Mouse (Mus musculus) heart, postnatal 0 days (tissue): ENCODE data around the gene Txnl4b. TPM values are rescaled to one million over a fixed set of nuclear protein-coding genes. Genes with fewer than 3 reads are reported as not detected.
A peak's percentile ranks its signal among the peaks of the same experiment; 100 is the strongest.

Experiments
- ATAC-seq: fragments of 200-750 bp; cut with Nextera tagmentation; 2 replicates; pipeline ENCODE4 v1.8.0; 2017; ENCODE audit warnings: low read depth, moderate number of reproducible peaks, moderate library complexity; ENCODE audit not compliant: insufficient read depth
- DNase-seq: peaks from one replicate; pipeline ENCODE4 v3.0.0-alpha.2; 2016; ENCODE audit warnings: low spot score
- H3K27ac ChIP-seq: fragments of 300-500 bp; sonication (generic); 2 replicates; pipeline ENCODE4 v1.5.1; 2014; ENCODE audit warnings: low read depth, mild to moderate bottlenecking
- H3K27me3 ChIP-seq: fragments of 300-500 bp; sonication (generic); 2 replicates; pipeline ENCODE4 v1.6.1; 2014; ENCODE audit warnings: low read length, mixed read lengths; ENCODE audit not compliant: control insufficient read depth, insufficient read depth
- H3K36me3 ChIP-seq: fragments of 300-500 bp; sonication (generic); replicated peaks from 2 replicates; pipeline ENCODE4 v1.6.1; 2014; ENCODE audit warnings: low read length, mixed read lengths; ENCODE audit not compliant: control insufficient read depth, insufficient read depth
- H3K4me1 ChIP-seq: fragments of 300-500 bp; sonication (generic); 2 replicates; pipeline ENCODE4 v1.6.1; 2014; ENCODE audit warnings: antibody characterized with exemption; ENCODE audit not compliant: control insufficient read depth, insufficient read depth
- H3K4me2 ChIP-seq: fragments of 300-500 bp; sonication (generic); 2 replicates; pipeline ENCODE4 v1.6.1; 2014; ENCODE audit warnings: low read depth, mild to moderate bottlenecking, low read length, moderate library complexity
- H3K4me3 ChIP-seq: fragments of 300-500 bp; sonication (generic); 2 replicates; pipeline ENCODE4 v1.5.1; 2014; ENCODE audit warnings: low read depth, low read length
- H3K9ac ChIP-seq: fragments of 300-500 bp; sonication (generic); replicated peaks from 2 replicates; pipeline ENCODE4 v1.6.1; 2014; ENCODE audit warnings: low read depth, low read length, mixed read lengths
- H3K9me3 ChIP-seq: fragments of 300-500 bp; sonication (generic); replicated peaks from 2 replicates; pipeline ENCODE4 v1.6.1; 2016; ENCODE audit warnings: low read length; ENCODE audit not compliant: control insufficient read depth
- CTCF ChIP-seq: IDR thresholded peaks from 2 replicates; pipeline ENCODE4 v1.5.1; 2016; ENCODE audit warnings: antibody characterized with exemption, control low read depth, low read depth
- EP300 ChIP-seq: IDR thresholded peaks from 2 replicates; pipeline ENCODE4 v1.6.1; 2016; ENCODE audit warnings: antibody characterized with exemption, low read depth
- WGBS: fragments of 180-500 bp; shearing (Covaris S2); extraction: QIAGEN DNeasy Blood & Tissue Kit; methylation state at CpG from one replicate; pipeline ENCODE4 v1.1.7; 2014; 5-methylcytosine and 5-hydroxymethylcytosine counted together
- polyA plus RNA-seq: library from polyadenylated mRNA; unstranded; fragments of >200 nt; fragmentation: Nextera tagmentation; extraction: Ambion mirVana; gene quantifications from 2 replicates; pipeline ENCODE4 v1.2.1, GENCODE M21; 2015
- total RNA-seq: library from RNA; depleted of rRNA; stranded (reverse); fragments of >200 nt; gene quantifications from 2 replicates; pipeline ENCODE4 v1.2.3, GENCODE M21; 2014; ENCODE audit warnings: low replicate concordance; rRNA removed

The Txnl4b gene
- total RNA-seq (4.1 and 13.2 TPM in 2 replicates), polyA plus RNA-seq (17.8 and 19.0 TPM in 2 replicates)

DNA sequence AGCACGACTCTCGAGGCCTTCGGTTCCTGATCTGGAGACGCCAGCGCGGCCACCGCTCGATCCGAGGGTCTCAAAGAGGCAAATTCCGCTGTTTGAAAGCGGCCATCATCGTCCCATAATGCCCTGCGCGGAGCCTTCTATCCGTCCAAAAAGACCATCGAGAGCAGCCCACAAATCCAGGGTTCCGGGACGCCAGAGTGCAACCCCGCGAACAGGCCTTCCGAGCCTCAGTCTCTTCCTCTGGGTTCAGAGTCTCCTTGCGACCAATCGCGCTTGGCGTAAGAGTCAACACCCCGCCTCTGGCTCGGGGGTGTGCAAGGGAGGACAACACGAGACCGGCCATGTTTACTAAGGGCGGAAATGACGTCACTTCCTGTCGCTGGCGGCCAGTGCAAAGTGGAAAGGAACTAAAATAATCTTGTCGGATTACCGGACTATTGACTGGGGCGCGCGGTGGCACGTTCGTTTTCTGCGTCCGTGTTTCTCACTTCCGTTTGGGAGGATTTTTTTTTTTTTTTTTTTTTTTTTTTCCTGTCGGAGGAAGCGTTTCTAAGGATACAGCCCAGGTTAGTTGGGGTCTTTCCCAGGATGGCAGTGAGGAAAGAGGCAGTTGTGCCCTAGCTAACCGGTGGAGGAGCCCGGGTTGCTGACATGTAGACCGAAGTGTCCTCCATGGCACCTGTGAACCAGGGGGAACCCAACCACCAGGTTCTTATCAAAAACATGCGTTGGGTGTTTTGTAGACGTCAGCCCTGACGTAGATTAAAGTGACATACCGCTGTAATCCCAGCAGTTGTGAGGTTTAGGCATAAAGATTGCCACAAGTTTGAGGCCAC, at the start of gene Txnl4b, which contains the start of gene Dhx38:
Gene Txnl4b (plus strand): TSS at position 395 of the 836 bp plus-strand sequence.
Gene Dhx38 (minus strand): TSS at position 364 of the 836 bp plus-strand sequence.
- Histone ChIP-seq H3K27me3 (no peaks in the 10 kb centered on the region), H3K36me3 (peaks cover 40% of the 10 kb centered on the region), H3K9ac (peak within 1 kb of the TSS; percentile 98), H3K27ac (peak within 1 kb of the TSS; percentile 99), H3K4me2 (peak within 1 kb of the TSS; percentile 88), H3K9me3 (no peaks in the 10 kb centered on the region), H3K4me1 (peaks cover 13% of the 10 kb centered on the region), H3K4me3 (peak within 1 kb of the TSS; percentile 93)
- DNase-seq (peak; percentile 99), ATAC-seq (peak; percentile 100)
- under 1% methylated on average over 52 of the region's 52 CpGs for WGBS
- peak; percentile 76 for TF ChIP-seq EP300
- TF ChIP-seq CTCF = no peak

DNA sequence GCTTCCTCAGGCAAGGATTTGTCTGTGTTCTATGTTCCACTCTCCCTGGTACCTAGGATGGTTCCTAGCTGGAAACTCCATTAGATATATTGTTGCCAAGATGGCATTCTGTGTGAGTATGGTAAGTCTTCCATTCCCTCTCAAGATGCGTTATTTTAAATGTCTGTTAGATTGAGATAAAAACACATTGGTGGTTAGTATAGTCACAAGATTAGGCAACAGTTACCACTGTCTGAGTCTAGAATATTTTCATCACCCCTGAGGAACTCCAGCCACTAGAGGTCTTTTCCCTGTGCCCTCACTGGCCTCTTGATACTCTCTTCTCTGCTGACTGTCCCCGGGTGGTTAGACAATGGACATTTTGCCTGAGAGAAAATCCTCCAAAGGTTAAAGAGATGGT, 41.7 kb upstream of the Txnl4b start:
- no peaks in the 10 kb centered on the region for H3K27me3 ChIP-seq
- no peaks in the 10 kb centered on the region for H3K36me3 ChIP-seq
- TF ChIP-seq CTCF = no peak
- no peak for TF ChIP-seq EP300
- 62% methylated on average over 2 of the region's 2 CpGs for WGBS
- H3K4me2 ChIP-seq = no peak overlapping the region
- no peak overlapping the region for H3K9ac ChIP-seq
- no peak overlapping the region for H3K4me3 ChIP-seq
- ATAC-seq (no peak), DNase-seq (no peak)
- no peaks in the 10 kb centered on the region for H3K9me3 ChIP-seq
- H3K27ac ChIP-seq = no peak overlapping the region
- H3K4me1 ChIP-seq = no peaks in the 10 kb centered on the region

DNA sequence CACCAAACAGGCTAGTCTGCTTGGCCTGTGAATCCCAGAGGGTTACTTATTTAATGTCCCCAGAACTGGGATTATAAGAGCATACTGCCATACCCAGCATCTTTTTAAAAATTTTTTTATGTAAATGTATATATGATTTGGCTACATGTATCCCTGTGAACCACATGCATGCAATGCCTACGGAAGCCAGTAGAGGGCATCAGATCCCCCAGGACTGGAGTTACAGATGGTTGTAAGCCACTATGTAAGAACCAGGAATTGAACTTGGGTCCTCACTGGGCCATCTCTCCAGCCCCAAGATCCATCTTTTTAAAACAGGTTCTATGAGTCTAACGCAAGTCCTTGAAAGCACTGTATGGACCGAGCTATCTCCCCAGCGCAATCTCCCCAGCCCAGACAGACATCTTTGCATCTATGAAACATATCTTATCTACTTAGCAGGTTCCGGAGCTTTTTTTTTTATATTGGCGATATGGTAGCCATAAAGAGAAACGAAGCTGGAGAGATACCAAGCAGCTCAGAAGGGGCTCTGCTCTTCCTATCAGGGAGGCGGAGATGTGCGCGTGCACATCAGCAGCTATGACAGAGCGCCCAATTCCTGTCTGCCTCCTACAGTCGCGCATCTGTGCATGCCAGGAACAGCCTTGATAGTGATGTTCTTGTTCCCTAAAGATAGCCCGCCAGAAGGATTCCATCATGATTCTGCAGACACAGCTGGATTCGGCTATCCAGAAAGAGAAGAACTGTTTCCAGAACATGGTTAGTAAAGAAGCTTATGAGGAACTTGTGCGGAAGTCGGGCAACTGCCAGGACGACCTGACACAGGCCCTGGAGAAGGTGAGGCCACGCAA, 30.3 kb upstream of the Txnl4b start:
- 79% methylated on average over 19 of the region's 19 CpGs for WGBS

DNA sequence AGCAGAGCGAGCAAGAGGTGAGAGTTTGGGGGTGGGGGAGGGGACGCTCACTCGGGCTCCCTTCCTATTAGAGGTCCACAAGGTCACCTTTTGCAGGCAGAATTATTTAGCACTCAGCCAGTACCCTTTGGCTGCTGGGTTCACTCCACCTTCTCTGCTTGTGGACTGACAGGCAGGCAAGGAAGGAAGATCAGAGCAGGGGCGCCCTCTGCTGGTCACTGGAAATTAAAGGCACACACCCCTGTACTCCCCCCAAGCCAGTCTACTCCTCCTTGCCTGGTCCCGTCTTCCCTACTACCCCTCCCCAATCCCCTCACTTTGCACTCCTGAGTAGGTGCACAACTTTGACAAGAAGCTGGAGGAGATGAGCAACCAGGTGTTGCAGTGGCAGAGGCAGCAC, 29.0 kb upstream of the Txnl4b start:
- WGBS = 3% methylated on average over 5 of the region's 5 CpGs
- Histone ChIP-seq H3K4me1 (no peaks in the 10 kb centered on the region), H3K4me2 (peak overlapping the region; percentile 12; the same call in 1 of the 2 replicates), H3K4me3 (no peak overlapping the region), H3K36me3 (no peaks in the 10 kb centered on the region), H3K9ac (no peak overlapping the region), H3K27me3 (no peaks in the 10 kb centered on the region), H3K27ac (no peak overlapping the region), H3K9me3 (no peaks in the 10 kb centered on the region)
- DNase-seq (peak; percentile 81), ATAC-seq (peak; percentile 83)
- TF ChIP-seq CTCF (peak; percentile 73), EP300 (no peak)

More for the DNA sequence above, 30.3 kb upstream of the Txnl4b start:
- no peak overlapping the region for H3K4me2 ChIP-seq
- DNase-seq (no peak), ATAC-seq (no peak)
- H3K9me3 ChIP-seq = no peaks in the 10 kb centered on the region
- H3K36me3 ChIP-seq = no peaks in the 10 kb centered on the region
- H3K4me1 ChIP-seq = no peaks in the 10 kb centered on the region
- TF ChIP-seq CTCF (peak; percentile 42), EP300 (no peak)
- no peak overlapping the region for H3K27ac ChIP-seq
- no peaks in the 10 kb centered on the region for H3K27me3 ChIP-seq
- H3K9ac ChIP-seq = no peak overlapping the region
- H3K4me3 ChIP-seq = no peak overlapping the region

DNA sequence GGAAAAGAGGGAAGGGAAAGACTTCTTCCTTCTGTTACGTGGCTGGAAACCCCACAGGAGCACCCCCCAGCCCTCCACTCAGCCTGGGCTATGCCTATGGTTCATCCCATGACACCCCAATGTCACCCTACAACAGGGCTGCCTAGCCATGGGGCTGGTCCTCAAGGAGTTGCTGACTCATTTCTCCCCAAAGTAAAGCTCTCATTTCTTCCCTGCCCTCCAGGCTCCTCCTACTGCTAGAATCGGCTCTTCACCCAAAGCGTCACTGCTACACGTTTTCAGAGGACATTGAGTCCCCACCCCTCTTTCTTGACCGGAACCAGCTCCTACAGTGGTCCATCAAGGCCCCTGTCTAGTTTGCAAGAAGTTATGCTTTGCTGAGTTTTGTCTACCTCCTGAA, 23.5 kb upstream of the Txnl4b start:
- no peak for TF ChIP-seq EP300
- TF ChIP-seq CTCF = no peak
- no peak overlapping the region for H3K27ac ChIP-seq
- no peaks in the 10 kb centered on the region for H3K4me1 ChIP-seq
- DNase-seq (no peak), ATAC-seq (no peak)
- H3K9ac ChIP-seq = no peak overlapping the region
- no peaks in the 10 kb centered on the region for H3K27me3 ChIP-seq
- H3K9me3 ChIP-seq = no peaks in the 10 kb centered on the region
- H3K36me3 ChIP-seq = 0 out of 2 replicates have a peak, but pooled peaks cover 7% of the 10 kb centered on the region
- 65% methylated on average over 5 of the region's 5 CpGs for WGBS
- H3K4me3 ChIP-seq = no peak overlapping the region
- no peak overlapping the region for H3K4me2 ChIP-seq
